Mouse (Mus musculus) midbrain, embryonic 11.5 days (tissue): Measurements from ENCODE around the gene Col4a2. TPM values are rescaled to one million over a fixed set of nuclear protein-coding genes. Genes with fewer than 3 reads are reported as not detected.
A peak's percentile ranks its signal among the peaks of the same experiment; 100 is the strongest.

Experiments used
- ATAC-seq: fragments of 200-750 bp; cut with Nextera tagmentation; 2 replicates; pipeline ENCODE4 v1.8.0; 2017; ENCODE audit warnings: moderate TSS enrichment, moderate library complexity; ENCODE audit not compliant: low FRiP score
- DNase-seq: peaks from one replicate; pipeline ENCODE4 v3.0.0; 2015; ENCODE audit warnings: low spot score; ENCODE audit errors: missing footprints
- H3K27ac ChIP-seq: fragments of 300-500 bp; sonication (generic); 2 replicates; pipeline ENCODE4 v1.5.1; 2014; ENCODE audit warnings: low read depth, low read length
- H3K27me3 ChIP-seq: fragments of 300-500 bp; sonication (generic); 2 replicates; pipeline ENCODE4 v1.6.1; 2014; ENCODE audit warnings: mild to moderate bottlenecking, low read length, moderate library complexity, mixed read lengths; ENCODE audit not compliant: control insufficient read depth, insufficient read depth
- H3K36me3 ChIP-seq: fragments of 300-500 bp; sonication (generic); 2 replicates; pipeline ENCODE4 v1.6.1; 2014; ENCODE audit warnings: mild to moderate bottlenecking, low read length, moderate library complexity, mixed read lengths; ENCODE audit not compliant: control insufficient read depth, insufficient read depth
- H3K4me1 ChIP-seq: fragments of 300-500 bp; sonication (generic); 2 replicates; pipeline ENCODE4 v1.6.1; 2014; ENCODE audit warnings: low read length; ENCODE audit not compliant: control insufficient read depth, insufficient read depth
- H3K4me2 ChIP-seq: fragments of 300-500 bp; sonication (generic); 2 replicates; pipeline ENCODE4 v1.6.1; 2014; ENCODE audit warnings: mild to moderate bottlenecking, moderate library complexity
- H3K4me3 ChIP-seq: fragments of 300-500 bp; sonication (generic); 2 replicates; pipeline ENCODE4 v1.5.1; 2014; ENCODE audit warnings: low read depth, low read length
- H3K9ac ChIP-seq: fragments of 300-500 bp; sonication (generic); 2 replicates; pipeline ENCODE4 v1.6.1; 2014; ENCODE audit warnings: low read length
- H3K9me3 ChIP-seq: fragments of 300-500 bp; sonication (generic); 2 replicates; pipeline ENCODE4 v1.6.1; 2016; ENCODE audit warnings: low read length; ENCODE audit not compliant: control insufficient read depth
- WGBS: fragments of 180-500 bp; shearing (Covaris S2); extraction: QIAGEN DNeasy Blood & Tissue Kit; methylation state at CpG from one replicate; pipeline ENCODE4 v1.1.7; 2014; 5-methylcytosine and 5-hydroxymethylcytosine counted together
- polyA plus RNA-seq: library from polyadenylated mRNA; unstranded; fragments of >200 nt; fragmentation: Nextera tagmentation; extraction: Ambion mirVana; gene quantifications from 2 replicates; pipeline ENCODE4 v1.2.1, GENCODE M21; 2014

Col4a2 gene
- polyA plus RNA-seq, 1 experiment from 2014 or later = 34.1 TPM

GRCm38 (mm10) chr8:11457981-11458836 lies 145.6 kb downstream of the Col4a2 start:
- ATAC-seq = no peak
- peak; percentile 45 for DNase-seq
- no peak overlapping the region for H3K27ac ChIP-seq

DNA sequence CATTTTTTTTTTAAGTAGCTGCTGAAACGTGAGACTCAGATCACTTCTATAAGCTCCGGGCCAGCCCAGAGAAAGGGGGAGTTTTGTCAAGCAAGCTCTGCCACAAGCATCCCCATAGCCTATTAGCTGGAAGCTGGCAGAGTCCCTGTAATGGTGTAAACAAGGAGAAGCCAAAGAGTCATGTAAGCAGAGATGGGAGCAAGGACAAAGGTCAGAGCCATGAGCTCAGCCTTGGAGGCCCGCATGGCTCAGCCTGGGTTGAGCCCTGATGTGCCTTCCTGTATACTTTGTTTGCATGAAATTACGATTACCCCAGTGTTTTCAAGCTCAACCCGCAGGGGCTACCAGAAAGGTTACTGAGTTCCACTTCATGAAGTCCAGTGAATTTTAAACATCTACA lies 146.4 kb downstream of the Col4a2 start:
- no peak overlapping the region for H3K9ac ChIP-seq
- H3K4me1 ChIP-seq = peaks cover 6% of the 10 kb centered on the region
- no peak overlapping the region for H3K4me3 ChIP-seq
- peak; percentile 66 for DNase-seq
- no peak overlapping the region for H3K27ac ChIP-seq
- H3K4me2 ChIP-seq = no peak overlapping the region
- no peaks in the 10 kb centered on the region for H3K36me3 ChIP-seq
- no peak for ATAC-seq
- no peaks in the 10 kb centered on the region for H3K27me3 ChIP-seq
- 58% methylated on average over 5 of the region's 5 CpGs for WGBS
- no peaks in the 10 kb centered on the region for H3K9me3 ChIP-seq

More at GRCm38 (mm10) chr8:11457981-11458836, 145.6 kb downstream of the Col4a2 start:
- no peak overlapping the region for H3K4me3 ChIP-seq
- no peak overlapping the region for H3K9ac ChIP-seq
- 52% methylated on average over 12 of the region's 12 CpGs for WGBS
- H3K27me3 ChIP-seq = no peaks in the 10 kb centered on the region
- no peaks in the 10 kb centered on the region for H3K9me3 ChIP-seq
- no peak overlapping the region for H3K4me2 ChIP-seq
- peaks cover 12% of the 10 kb centered on the region for H3K4me1 ChIP-seq
- no peaks in the 10 kb centered on the region for H3K36me3 ChIP-seq

- no peaks in the 10 kb centered on the region for H3K27me3 ChIP-seq
- H3K9ac ChIP-seq = no peak overlapping the region
- no peaks in the 10 kb centered on the region for H3K9me3 ChIP-seq
- DNase-seq = no peak
- no peaks in the 10 kb centered on the region for H3K36me3 ChIP-seq
- H3K4me3 ChIP-seq = no peak overlapping the region
- no peak overlapping the region for H3K27ac ChIP-seq
- ATAC-seq = no peak
- WGBS = 62% methylated on average over 2 of the region's 2 CpGs
- no peak overlapping the region for H3K4me2 ChIP-seq
- peaks cover 2% of the 10 kb centered on the region; the same call in 1 of the 2 replicates for H3K4me1 ChIP-seq
These were observed 148.3 kb downstream of the Col4a2 start for GRCm38 (mm10) chr8:11460934-11461333.

- peaks cover 5% of the 10 kb centered on the region; the same call in 1 of the 2 replicates for H3K4me1 ChIP-seq
- WGBS = 72% methylated on average over 2 of the region's 2 CpGs
- DNase-seq = peak; percentile 39
- no peak overlapping the region for H3K4me3 ChIP-seq
- H3K9ac ChIP-seq = no peak overlapping the region
- H3K27me3 ChIP-seq = no peaks in the 10 kb centered on the region
- no peaks in the 10 kb centered on the region for H3K36me3 ChIP-seq
- no peak overlapping the region for H3K4me2 ChIP-seq
- ATAC-seq = no peak
- no peaks in the 10 kb centered on the region for H3K9me3 ChIP-seq
- H3K27ac ChIP-seq = no peak overlapping the region
These were observed 149.2 kb downstream of the Col4a2 start for GRCm38 (mm10) chr8:11461847-11462246.

DNA sequence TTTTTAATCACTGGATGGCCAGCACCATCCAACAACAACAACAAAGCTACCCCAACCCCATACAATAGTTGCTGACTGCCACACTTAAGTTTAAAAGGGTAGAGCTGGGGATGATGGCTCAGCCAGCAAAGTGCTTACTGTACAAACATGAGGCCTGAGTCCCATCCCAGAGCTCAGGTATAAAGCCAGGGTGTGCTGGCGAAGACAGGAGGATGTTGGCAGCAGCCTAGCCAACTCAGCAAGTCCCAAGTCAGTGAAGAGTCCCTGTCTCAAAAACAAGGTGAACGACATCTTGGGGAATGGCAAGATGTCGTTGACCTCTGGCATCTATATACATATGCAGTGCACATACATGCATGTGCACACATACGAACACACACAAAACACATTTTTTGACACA lies 150.0 kb downstream of the Col4a2 start:
- H3K27me3 ChIP-seq = no peaks in the 10 kb centered on the region
- no peak overlapping the region for H3K27ac ChIP-seq
- peaks cover 5% of the 10 kb centered on the region; the same call in 1 of the 2 replicates for H3K4me1 ChIP-seq
- WGBS = 92% methylated on average over 4 of the region's 4 CpGs
- H3K36me3 ChIP-seq = no peaks in the 10 kb centered on the region
- DNase-seq = no peak
- no peak overlapping the region for H3K4me2 ChIP-seq
- H3K4me3 ChIP-seq = no peak overlapping the region
- no peak overlapping the region for H3K9ac ChIP-seq
- H3K9me3 ChIP-seq = no peaks in the 10 kb centered on the region
- no peak for ATAC-seq

GRCm38 (mm10) chr8:11463541-11463888 lies 150.9 kb downstream of the Col4a2 start:
- no peak for ATAC-seq
- Histone ChIP-seq H3K9ac (no peak overlapping the region), H3K27ac (no peak overlapping the region), H3K4me2 (no peak overlapping the region), H3K36me3 (no peaks in the 10 kb centered on the region), H3K4me1 (peaks cover 5% of the 10 kb centered on the region; the same call in 1 of the 2 replicates), H3K27me3 (no peaks in the 10 kb centered on the region), H3K9me3 (no peaks in the 10 kb centered on the region), H3K4me3 (no peak overlapping the region)
- WGBS = 94% methylated on average over 2 of the region's 2 CpGs
- DNase-seq = no peak

DNA sequence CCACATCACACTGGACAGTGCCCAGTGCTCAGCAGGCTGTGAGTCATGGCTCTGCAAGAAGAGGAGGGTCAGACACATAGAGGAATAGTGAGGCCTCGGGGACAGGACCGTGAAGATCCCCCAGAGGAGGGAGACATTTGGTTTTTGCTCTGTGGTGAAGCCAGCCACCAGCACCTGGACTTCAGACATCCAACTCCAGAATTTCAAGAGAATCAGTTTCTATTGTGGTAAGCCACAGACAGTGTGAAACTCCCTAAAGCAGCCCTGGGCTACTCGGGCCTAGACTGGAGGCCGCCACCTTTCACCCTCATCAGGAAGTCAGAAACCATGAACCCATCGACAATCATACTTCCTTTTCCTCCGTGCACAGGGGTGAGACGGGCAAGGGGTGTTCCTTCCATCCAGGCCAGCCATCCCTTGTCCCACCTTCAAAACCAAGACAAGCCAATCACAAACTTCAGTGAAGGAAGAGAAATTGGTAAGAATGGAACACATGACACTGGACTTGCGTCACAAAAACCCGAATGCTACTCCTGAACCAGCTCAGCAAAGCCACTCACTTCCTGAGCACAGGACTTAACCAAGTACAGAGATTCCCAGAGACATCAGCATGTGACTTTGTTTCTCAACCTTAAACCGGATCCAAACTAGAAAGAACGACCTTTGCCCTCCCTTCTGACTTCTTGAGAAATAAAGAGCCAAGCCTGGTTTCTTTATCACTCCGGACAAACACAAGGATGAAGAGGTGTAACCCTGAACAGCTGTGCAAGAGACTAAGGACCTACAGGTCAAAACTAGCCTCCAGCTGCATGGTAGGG lies 151.5 kb downstream of the Col4a2 start:
- H3K27ac ChIP-seq = no peak overlapping the region
- H3K4me2 ChIP-seq = no peak overlapping the region
- 85% methylated on average over 12 of the region's 12 CpGs for WGBS
- DNase-seq (peak; percentile 35), ATAC-seq (no peak)
- no peaks in the 10 kb centered on the region for H3K9me3 ChIP-seq
- no peak overlapping the region for H3K9ac ChIP-seq
- peaks cover 5% of the 10 kb centered on the region; the same call in 1 of the 2 replicates for H3K4me1 ChIP-seq
- H3K4me3 ChIP-seq = no peak overlapping the region
- no peaks in the 10 kb centered on the region for H3K36me3 ChIP-seq
- H3K27me3 ChIP-seq = no peaks in the 10 kb centered on the region

- ATAC-seq (no peak), DNase-seq (peak; percentile 69)
- Histone ChIP-seq H3K4me3 (no peak overlapping the region), H3K4me1 (peaks cover 5% of the 10 kb centered on the region; the same call in 1 of the 2 replicates), H3K36me3 (no peaks in the 10 kb centered on the region), H3K4me2 (no peak overlapping the region), H3K9ac (no peak overlapping the region), H3K9me3 (no peaks in the 10 kb centered on the region), H3K27ac (no peak overlapping the region), H3K27me3 (no peaks in the 10 kb centered on the region)
- 86% methylated on average over 3 of the region's 3 CpGs for WGBS
These were observed 152.0 kb downstream of the Col4a2 start for GRCm38 (mm10) chr8:11464707-11464964.

DNA sequence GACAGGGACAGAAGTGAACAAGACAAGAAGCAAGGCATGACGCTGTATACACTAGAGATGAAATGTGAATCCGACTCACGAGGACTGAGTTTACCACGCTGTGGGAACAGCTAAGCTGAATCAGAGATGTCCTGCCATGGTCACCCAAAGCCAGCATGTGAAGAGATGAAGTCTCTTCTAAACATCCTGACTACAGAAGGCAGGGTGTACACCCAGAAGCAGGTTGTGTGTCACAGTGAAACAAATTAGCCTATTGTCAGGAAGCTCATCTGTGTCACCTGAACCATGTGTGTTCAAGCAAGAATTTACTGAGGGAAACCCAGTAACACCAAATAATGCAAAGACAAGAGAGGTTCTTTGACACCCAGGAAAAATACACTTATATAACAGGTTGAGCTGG lies 153.0 kb downstream of the Col4a2 start:
- 86% methylated on average over 4 of the region's 4 CpGs for WGBS
- H3K27ac ChIP-seq = no peak overlapping the region
- no peak overlapping the region for H3K4me2 ChIP-seq
- no peak overlapping the region for H3K9ac ChIP-seq
- DNase-seq (peak; percentile 61), ATAC-seq (no peak)
- H3K36me3 ChIP-seq = no peaks in the 10 kb centered on the region
- no peak overlapping the region for H3K4me3 ChIP-seq
- no peaks in the 10 kb centered on the region; the same call in 1 of the 2 replicates for H3K27me3 ChIP-seq
- no peaks in the 10 kb centered on the region for H3K9me3 ChIP-seq
- peaks cover 5% of the 10 kb centered on the region; the same call in 1 of the 2 replicates for H3K4me1 ChIP-seq
